Mouse (Mus musculus) heart, embryonic 13.5 days (tissue): ENCODE results near the gene Aen. TPM values are rescaled to one million over a fixed set of nuclear protein-coding genes. Genes with fewer than 3 reads are reported as not detected.

ENCODE experiments used
- ATAC-seq: fragments of 200-750 bp; cut with Nextera tagmentation; 2 replicates; pipeline ENCODE4 v1.8.0; 2017; ENCODE audit warnings: moderate TSS enrichment; ENCODE audit not compliant: insufficient number of reproducible peaks, low FRiP score, low TSS enrichment; ENCODE audit errors: extremely low read depth
- H3K27ac ChIP-seq: fragments of 300-500 bp; sonication (generic); replicated peaks from 2 replicates; pipeline ENCODE4 v1.5.1; 2015; ENCODE audit warnings: moderate library complexity, mild to moderate bottlenecking, inconsistent platforms
- H3K27me3 ChIP-seq: fragments of 300-500 bp; sonication (generic); replicated peaks from 2 replicates; pipeline ENCODE4 v1.6.1; 2015; ENCODE audit warnings: mild to moderate bottlenecking, inconsistent platforms
- H3K36me3 ChIP-seq: fragments of 300-500 bp; sonication (generic); 2 replicates; pipeline ENCODE4 v1.6.1; 2015; ENCODE audit warnings: mild to moderate bottlenecking, inconsistent platforms
- H3K4me1 ChIP-seq: fragments of 300-500 bp; sonication (generic); 2 replicates; pipeline ENCODE4 v1.6.1; 2015; ENCODE audit warnings: inconsistent platforms
- H3K4me2 ChIP-seq: fragments of 300-500 bp; sonication (generic); 2 replicates; pipeline ENCODE4 v1.6.1; 2015; ENCODE audit warnings: inconsistent platforms, mild to moderate bottlenecking, moderate library complexity
- H3K4me3 ChIP-seq: fragments of 300-500 bp; sonication (generic); 2 replicates; pipeline ENCODE4 v1.5.1; 2015; ENCODE audit warnings: moderate library complexity, mild to moderate bottlenecking, inconsistent platforms
- H3K9ac ChIP-seq: fragments of 300-500 bp; sonication (generic); 2 replicates; pipeline ENCODE4 v1.6.1; 2015; ENCODE audit warnings: inconsistent platforms, mild to moderate bottlenecking, moderate library complexity
- H3K9me3 ChIP-seq: fragments of 300-500 bp; sonication (generic); 2 replicates; pipeline ENCODE4 v1.6.1; 2016; ENCODE audit warnings: inconsistent platforms
- WGBS: fragments of 180-500 bp; shearing (Covaris S2); methylation state at CpG from one replicate; pipeline ENCODE4 v1.1.7; 2015; ENCODE audit warnings: mixed read lengths; 5-methylcytosine and 5-hydroxymethylcytosine counted together
- polyA plus RNA-seq: library from polyadenylated mRNA; unstranded; fragments of >200 nt; fragmentation: Nextera tagmentation; extraction: Ambion mirVana; gene quantifications from 2 replicates; pipeline ENCODE4 v1.2.1, GENCODE M21; 2015

The Aen gene
- 29.5 and 34.9 TPM in 2 replicates for polyA plus RNA-seq

DNA sequence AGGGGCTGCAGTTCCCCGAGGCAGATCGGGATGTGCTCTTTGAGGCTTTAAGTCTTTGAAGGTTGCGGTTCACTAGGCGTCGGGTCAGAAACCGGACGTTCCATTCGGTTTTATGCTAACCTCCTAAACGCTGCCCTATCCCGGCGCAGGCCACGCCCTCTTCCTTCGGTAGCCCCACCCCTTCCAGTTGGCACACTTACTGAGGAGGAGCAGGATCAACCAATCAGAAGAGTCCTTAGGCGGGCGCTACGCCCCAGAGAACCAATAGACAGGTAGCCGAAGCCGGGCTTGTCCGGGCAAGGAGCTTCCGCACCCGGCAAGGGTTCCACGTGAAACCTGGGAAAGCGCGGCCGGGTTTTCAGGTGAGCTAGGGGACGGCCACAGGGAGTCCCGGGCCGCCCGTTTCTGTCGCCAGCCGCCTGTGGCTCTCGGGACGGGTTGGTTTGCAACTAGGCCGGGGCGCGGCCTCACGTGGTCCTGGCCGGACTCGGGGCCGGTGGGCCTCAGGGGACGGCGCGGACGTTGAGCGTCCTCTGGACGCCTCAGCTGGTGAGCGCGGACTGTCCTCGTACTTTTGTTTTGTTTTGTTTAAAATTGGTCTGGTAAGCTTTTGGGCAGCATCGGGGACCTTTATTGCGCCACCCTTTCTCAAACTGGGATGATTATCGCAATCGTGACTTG, at the start of gene Aen:
Gene Aen (plus strand): TSS at position 202 of the 681 bp plus-strand sequence.
- H3K9me3 ChIP-seq: no peaks in the 10 kb centered on the region
- 0 out of 2 replicates have a peak within 1 kb of the TSS, but pooled peaks have one; percentile 32 for H3K27ac ChIP-seq
- peak; percentile 93 for ATAC-seq
- peak within 1 kb of the TSS; percentile 76 for H3K4me2 ChIP-seq
- H3K9ac ChIP-seq: peak within 1 kb of the TSS; percentile 82
- H3K36me3 ChIP-seq: peaks cover 9% of the 10 kb centered on the region
- H3K4me1 ChIP-seq: peaks cover 22% of the 10 kb centered on the region
- WGBS: 1% methylated on average over 53 of the region's 53 CpGs
- H3K4me3 ChIP-seq: peak within 1 kb of the TSS; percentile 92
- H3K27me3 ChIP-seq: no peaks in the 10 kb centered on the region; the same call in 1 of the 2 replicates

DNA sequence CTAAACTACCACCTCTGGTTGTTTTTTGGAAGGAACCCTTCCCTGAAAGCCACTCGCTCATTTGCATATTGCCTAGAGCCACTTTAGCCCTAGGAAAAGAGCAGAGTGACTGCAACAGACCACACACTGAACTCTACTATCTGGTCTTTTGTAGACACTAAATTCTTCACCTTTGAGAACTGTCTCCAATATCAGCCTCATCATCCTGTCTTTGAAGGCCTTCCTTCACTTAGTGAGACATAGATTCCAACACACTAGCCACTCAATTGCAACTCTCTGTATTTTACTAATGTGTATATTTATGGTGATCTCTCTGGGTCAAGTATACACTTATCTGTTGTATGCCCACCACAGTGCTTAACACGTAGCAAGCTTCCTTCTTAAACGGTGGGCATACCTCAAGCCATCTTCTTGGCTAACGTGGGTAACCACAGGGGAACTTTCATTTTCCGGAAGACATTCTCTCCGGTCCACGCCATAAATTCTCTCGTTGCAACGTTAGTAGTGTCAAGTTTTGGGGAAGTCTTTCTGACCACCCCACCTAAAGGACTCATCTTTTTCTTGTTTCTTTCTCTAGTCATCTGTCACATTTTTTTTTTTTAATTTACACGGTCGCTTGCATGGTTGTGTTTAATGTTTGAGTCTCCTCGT, 49.5 kb upstream of the Aen start:
- peaks cover 5% of the 10 kb centered on the region; the same call in 1 of the 2 replicates for H3K27me3 ChIP-seq
- H3K4me2 ChIP-seq: peak overlapping the region; percentile 78
- ATAC-seq: no peak
- peak overlapping the region; percentile 69 for H3K4me3 ChIP-seq
- H3K9ac ChIP-seq: peak overlapping the region; percentile 89
- peaks cover 29% of the 10 kb centered on the region for H3K36me3 ChIP-seq
- WGBS: 38% methylated on average over 12 of the region's 12 CpGs
- H3K9me3 ChIP-seq: no peaks in the 10 kb centered on the region
- H3K4me1 ChIP-seq: peaks cover 15% of the 10 kb centered on the region
- peak overlapping the region; percentile 57; the same call in 1 of the 2 replicates for H3K27ac ChIP-seq

DNA sequence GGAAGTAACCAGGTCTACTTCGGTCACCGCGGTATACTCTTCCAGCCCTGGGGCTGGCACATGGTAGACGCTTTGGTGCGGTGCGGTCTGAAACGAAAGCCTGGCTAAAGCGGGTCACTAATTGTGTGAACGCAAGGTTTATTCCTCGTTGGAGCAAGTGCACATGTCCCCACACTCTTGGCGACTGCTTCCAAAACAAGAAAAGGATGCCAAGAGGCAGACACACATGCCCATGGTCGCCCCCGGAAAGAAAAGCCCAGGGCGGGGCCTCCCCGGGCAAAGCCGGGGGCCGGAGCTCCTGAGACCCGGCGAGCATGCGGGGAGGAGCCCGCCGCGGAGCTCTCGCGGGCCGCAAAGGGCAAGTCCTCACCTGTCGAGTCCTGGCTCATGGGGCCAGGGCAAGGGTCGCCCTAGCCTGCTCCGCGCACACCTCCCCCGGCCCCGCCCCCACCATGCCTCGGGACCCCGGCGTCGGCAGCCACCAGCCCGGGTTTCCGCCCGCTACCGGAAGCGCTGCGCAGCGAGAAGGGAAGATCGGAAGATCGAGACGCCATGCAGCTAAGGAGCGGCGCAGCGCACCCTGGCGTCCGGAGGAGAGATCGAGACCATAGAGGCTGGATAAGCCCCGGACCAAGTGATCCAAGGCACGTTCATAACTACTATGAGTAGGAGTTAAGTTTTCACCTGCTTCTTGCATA, 48.8 kb upstream of the Aen start, which contains the start of gene Det1:
Gene Det1 (minus strand): TSS at position 527 of the 698 bp plus-strand sequence.
- H3K27me3 ChIP-seq: peaks cover 5% of the 10 kb centered on the region
- peak within 1 kb of the TSS; percentile 57; the same call in 1 of the 2 replicates for H3K27ac ChIP-seq
- H3K36me3 ChIP-seq: peaks cover 22% of the 10 kb centered on the region
- H3K4me1 ChIP-seq: peaks cover 9% of the 10 kb centered on the region
- peak within 1 kb of the TSS; percentile 89 for H3K9ac ChIP-seq
- H3K9me3 ChIP-seq: no peaks in the 10 kb centered on the region
- peak within 1 kb of the TSS; percentile 78 for H3K4me2 ChIP-seq
- ATAC-seq: peak; percentile 83
- under 1% methylated on average over 54 of the region's 54 CpGs for WGBS
- H3K4me3 ChIP-seq: peak within 1 kb of the TSS; percentile 69

DNA sequence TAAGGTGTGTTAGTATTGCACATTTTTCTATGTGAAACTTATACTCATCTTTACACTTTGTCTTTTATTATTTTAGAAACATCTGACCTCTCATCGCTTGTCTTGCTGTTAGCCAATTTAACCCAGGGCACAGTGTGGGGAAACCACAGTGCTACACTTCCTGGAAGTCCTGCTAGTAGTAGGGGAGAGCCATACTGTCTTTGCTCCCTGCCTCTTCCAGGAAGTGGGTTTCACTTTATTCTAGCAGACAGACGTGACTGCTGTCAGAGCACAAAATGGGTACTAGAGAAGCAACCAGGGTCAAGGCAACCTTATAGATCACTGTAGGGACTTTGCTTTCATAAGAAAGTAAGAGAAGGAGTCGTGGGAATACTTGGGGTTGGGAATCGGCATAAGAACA, 41.6 kb upstream of the Aen start:
- 52% methylated on average over 4 of the region's 4 CpGs for WGBS
- peaks cover 29% of the 10 kb centered on the region for H3K27me3 ChIP-seq
- no peaks in the 10 kb centered on the region for H3K4me1 ChIP-seq
- H3K27ac ChIP-seq: no peak overlapping the region
- H3K9me3 ChIP-seq: no peaks in the 10 kb centered on the region
- H3K4me3 ChIP-seq: no peak overlapping the region
- no peaks in the 10 kb centered on the region for H3K36me3 ChIP-seq
- no peak for ATAC-seq
- no peak overlapping the region for H3K9ac ChIP-seq
- H3K4me2 ChIP-seq: no peak overlapping the region

DNA sequence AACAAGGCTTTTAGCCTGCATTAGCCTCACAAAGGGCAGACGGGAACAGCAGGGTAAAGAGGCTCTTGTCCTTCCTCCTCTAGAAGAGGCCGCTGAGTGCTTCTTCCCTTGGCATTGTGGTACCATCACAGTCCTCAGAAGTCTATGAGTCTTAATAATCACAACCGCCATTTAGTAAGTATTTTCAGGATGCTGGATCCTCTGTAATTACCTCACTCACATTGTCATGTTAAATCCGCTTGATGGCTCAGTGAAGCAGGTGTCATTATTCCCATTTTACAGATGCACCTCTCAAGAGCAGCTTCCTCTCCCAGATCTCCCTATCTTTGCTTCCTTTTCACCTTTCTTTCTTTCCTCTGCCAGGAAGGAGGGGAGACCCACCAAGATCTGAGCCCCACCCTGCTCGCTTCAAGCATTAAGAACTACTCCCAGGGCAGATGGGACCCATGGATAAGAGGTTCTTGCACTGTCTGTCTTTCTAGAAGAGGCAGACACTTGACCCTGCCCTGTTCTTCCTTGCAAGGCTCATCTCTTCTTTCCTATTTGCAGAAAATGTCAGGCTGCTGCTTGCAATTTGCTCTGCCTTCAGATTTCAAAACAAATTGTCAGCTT, 40.5 kb upstream of the Aen start:
- Histone ChIP-seq H3K9me3 (no peaks in the 10 kb centered on the region), H3K27ac (no peak overlapping the region), H3K27me3 (peaks cover 35% of the 10 kb centered on the region), H3K4me1 (no peaks in the 10 kb centered on the region), H3K4me2 (no peak overlapping the region), H3K9ac (no peak overlapping the region), H3K36me3 (no peaks in the 10 kb centered on the region), H3K4me3 (no peak overlapping the region)
- ATAC-seq: no peak
- 51% methylated on average over 5 of the region's 5 CpGs for WGBS

DNA sequence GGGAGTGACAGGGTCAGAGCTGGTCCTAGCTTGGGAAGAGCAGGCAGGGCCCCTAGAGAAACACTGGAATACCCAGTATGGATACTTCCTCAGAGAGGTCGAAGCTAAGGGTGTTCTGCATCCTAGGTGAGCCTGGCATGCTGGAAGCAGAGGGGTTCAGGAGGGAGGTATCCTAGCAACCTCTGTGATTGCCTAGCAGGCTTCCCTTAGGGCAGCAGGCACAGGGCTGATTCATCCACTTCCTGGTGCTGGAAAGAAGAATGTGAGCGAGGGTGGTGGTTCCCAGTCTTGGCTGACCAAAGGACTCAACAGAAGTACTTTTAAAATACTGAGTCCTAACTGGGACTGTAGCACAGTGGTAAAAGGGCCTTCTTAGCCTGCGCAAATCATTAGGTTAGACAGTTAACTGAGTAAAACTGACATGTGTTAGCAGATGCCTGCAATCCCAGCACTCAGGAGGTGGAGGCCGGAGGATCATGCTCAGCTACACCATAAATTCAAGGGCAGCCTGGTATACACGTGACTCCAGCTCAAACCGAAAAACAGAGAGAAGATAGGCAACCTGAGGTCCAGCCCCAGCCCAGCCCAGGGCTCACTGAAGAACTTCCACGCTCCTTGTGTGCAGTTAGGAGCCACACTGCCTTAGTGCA, 31.7 kb upstream of the Aen start:
- Histone ChIP-seq H3K4me1 (peaks cover 6% of the 10 kb centered on the region), H3K9me3 (no peaks in the 10 kb centered on the region), H3K9ac (no peak overlapping the region), H3K4me3 (no peak overlapping the region), H3K27me3 (peaks cover 7% of the 10 kb centered on the region; the same call in 1 of the 2 replicates), H3K36me3 (no peaks in the 10 kb centered on the region), H3K4me2 (no peak overlapping the region), H3K27ac (no peak overlapping the region)
- 61% methylated on average over 7 of the region's 7 CpGs for WGBS
- ATAC-seq: no peak

DNA sequence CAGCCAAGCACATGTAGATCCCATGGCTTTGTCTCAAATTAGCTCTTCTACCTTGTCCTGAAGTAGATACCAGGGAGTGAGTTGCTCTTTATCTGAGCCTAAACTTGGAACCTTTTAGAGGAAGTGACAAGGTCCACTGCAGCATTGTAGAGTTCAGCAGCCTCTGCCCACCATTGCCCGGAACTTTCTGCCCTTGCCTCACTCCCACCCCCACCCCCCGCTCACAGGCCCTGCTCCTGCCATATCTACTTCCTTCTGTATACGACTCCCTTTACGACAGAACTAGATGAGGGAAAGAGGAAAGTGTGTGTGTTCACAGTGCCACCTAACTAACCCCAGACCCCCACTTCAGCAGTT, 31.2 kb upstream of the Aen start:
- no peak overlapping the region for H3K9ac ChIP-seq
- peaks cover 2% of the 10 kb centered on the region; the same call in 1 of the 2 replicates for H3K27me3 ChIP-seq
- peaks cover 6% of the 10 kb centered on the region for H3K4me1 ChIP-seq
- H3K4me3 ChIP-seq: no peak overlapping the region
- 34% methylated on average over 4 of the region's 4 CpGs for WGBS
- H3K4me2 ChIP-seq: no peak overlapping the region
- no peaks in the 10 kb centered on the region for H3K9me3 ChIP-seq
- no peaks in the 10 kb centered on the region for H3K36me3 ChIP-seq
- ATAC-seq: no peak
- no peak overlapping the region for H3K27ac ChIP-seq

DNA sequence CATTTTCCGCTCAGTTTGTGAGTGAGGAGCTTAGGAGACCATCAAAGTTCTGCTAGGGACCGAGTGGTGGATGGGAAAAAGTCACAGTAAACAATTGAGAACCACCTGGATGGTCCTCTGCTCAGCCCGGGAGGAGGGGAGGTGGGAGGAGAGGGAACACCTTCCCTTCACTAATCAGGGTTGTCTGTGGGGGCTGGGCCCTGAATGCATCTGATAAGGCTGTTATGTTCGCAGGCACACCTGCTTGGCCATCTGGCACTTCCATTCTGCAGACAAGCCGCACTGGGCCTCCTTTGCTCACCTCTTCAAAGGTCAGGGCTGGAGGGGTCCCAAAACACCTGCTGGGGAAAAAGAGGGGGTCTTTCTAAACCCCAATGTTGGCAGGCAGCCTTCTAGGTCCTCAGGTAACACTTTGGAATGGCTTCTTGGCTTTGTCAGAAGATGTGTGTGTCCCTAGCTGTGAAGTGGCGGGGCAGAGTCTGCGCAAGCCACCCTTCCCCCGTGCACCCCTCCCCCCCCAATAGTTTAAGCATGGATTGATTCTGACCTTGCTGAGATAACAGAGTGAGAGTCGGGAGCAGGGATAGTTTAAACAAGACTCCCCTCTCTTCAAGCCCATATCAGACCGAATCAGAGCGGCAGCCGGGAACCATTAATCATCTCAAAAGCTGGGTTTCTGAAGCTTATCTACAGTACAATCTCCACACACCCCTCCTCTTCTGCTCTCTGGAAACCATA, 30.3 kb upstream of the Aen start:
- Histone ChIP-seq H3K9me3 (no peaks in the 10 kb centered on the region), H3K36me3 (no peaks in the 10 kb centered on the region), H3K27me3 (no peaks in the 10 kb centered on the region; the same call in 1 of the 2 replicates), H3K4me3 (no peak overlapping the region), H3K27ac (no peak overlapping the region), H3K4me2 (no peak overlapping the region), H3K9ac (no peak overlapping the region), H3K4me1 (peaks cover 6% of the 10 kb centered on the region)
- no peak for ATAC-seq
- WGBS: 50% methylated on average over 12 of the region's 12 CpGs

DNA sequence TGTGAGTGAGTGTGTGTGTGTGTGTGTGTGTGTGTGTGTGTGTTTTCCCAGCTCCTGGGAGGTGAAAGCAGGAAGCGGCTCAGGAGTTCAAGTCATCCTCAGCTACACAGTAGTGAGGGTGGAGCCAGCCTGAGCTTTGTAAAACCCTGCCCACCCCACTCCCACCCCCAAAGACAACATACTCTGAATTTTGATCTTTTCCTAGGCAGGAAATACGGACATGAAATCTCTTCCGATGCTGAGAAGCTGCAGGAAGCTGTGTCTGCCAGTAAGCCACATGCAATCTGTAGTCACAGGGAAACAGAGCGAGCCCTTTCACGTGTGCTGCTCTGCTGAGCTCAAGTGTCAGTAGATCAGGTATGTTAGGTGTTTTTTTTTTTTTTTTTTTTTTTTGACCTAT, 26.9 kb upstream of the Aen start:
- no peak for ATAC-seq
- Histone ChIP-seq H3K4me1 (peaks cover 6% of the 10 kb centered on the region), H3K9ac (no peak overlapping the region), H3K36me3 (no peaks in the 10 kb centered on the region), H3K4me2 (no peak overlapping the region), H3K9me3 (no peaks in the 10 kb centered on the region), H3K27ac (no peak overlapping the region), H3K27me3 (no peaks in the 10 kb centered on the region), H3K4me3 (no peak overlapping the region)
- 58% methylated on average over 5 of the region's 5 CpGs for WGBS

DNA sequence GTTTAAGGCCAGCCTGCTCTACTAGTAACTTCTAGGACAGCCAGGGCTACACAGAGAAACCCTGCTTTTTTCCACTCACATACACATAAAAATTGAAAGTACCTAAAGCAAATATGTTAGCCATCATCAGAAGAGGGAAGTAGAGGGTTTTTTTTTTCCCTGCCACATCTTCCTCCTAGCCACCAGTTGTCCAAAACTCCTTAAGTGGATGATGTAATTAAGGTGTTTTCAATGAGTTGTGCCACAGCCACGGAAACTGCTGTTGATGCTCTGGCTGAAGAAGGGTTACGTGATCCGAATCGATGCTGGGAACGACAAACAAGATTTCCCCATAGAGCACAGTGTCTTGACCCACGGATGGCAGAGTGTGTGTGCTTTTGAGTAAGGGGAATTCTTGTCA, 23.3 kb upstream of the Aen start:
- 0 out of 2 replicates have a peak, but pooled peaks cover 9% of the 10 kb centered on the region for H3K27me3 ChIP-seq
- H3K27ac ChIP-seq: no peak overlapping the region
- H3K9ac ChIP-seq: no peak overlapping the region
- WGBS: 73% methylated on average over 6 of the region's 6 CpGs
- no peak for ATAC-seq
- no peaks in the 10 kb centered on the region for H3K4me1 ChIP-seq
- H3K4me3 ChIP-seq: no peak overlapping the region
- H3K36me3 ChIP-seq: no peaks in the 10 kb centered on the region
- H3K9me3 ChIP-seq: no peaks in the 10 kb centered on the region
- no peak overlapping the region for H3K4me2 ChIP-seq
